Mouse (Mus musculus) stomach, embryonic 15.5 days (tissue): ENCODE results near the gene Gm17949. TPM values are rescaled to one million over a fixed set of nuclear protein-coding genes. Genes with fewer than 3 reads are reported as not detected.
A peak's percentile ranks its signal among the peaks of the same experiment; 100 is the strongest.

Experiments used
- ATAC-seq: fragments of 200-750 bp; cut with Nextera tagmentation; 2 replicates; pipeline ENCODE4 v1.8.0; 2017; ENCODE audit warnings: low read depth, moderate number of reproducible peaks, moderate TSS enrichment; ENCODE audit not compliant: insufficient read depth, low FRiP score
- H3K27ac ChIP-seq: fragments of 300-500 bp; sonication (generic); 2 replicates; pipeline ENCODE4 v1.5.1; 2015; ENCODE audit warnings: mild to moderate bottlenecking, inconsistent platforms
- H3K27me3 ChIP-seq: fragments of 300-500 bp; sonication (generic); replicated peaks from 2 replicates; pipeline ENCODE4 v1.6.1; 2015; ENCODE audit warnings: inconsistent platforms
- H3K36me3 ChIP-seq: fragments of 300-500 bp; sonication (generic); 2 replicates; pipeline ENCODE4 v1.6.1; 2015; ENCODE audit warnings: inconsistent platforms
- H3K4me1 ChIP-seq: fragments of 300-500 bp; sonication (generic); 2 replicates; pipeline ENCODE4 v1.6.1; 2015; ENCODE audit warnings: inconsistent platforms
- H3K4me2 ChIP-seq: fragments of 300-500 bp; sonication (generic); 2 replicates; pipeline ENCODE4 v1.6.1; 2015; ENCODE audit warnings: mild to moderate bottlenecking, inconsistent platforms
- H3K4me3 ChIP-seq: fragments of 300-500 bp; sonication (generic); replicated peaks from 2 replicates; pipeline ENCODE4 v1.5.1; 2015; ENCODE audit warnings: inconsistent platforms
- H3K9ac ChIP-seq: fragments of 300-500 bp; sonication (generic); 2 replicates; pipeline ENCODE4 v1.6.1; 2015; ENCODE audit warnings: inconsistent platforms
- H3K9me3 ChIP-seq: fragments of 300-500 bp; sonication (generic); 2 replicates; pipeline ENCODE4 v1.6.1; 2016; ENCODE audit warnings: inconsistent platforms
- WGBS: fragments of 180-500 bp; shearing (Covaris S2); methylation state at CpG from one replicate; pipeline ENCODE4 v1.1.7; 2015; 5-methylcytosine and 5-hydroxymethylcytosine counted together
- polyA plus RNA-seq: library from polyadenylated mRNA; unstranded; fragments of >200 nt; fragmentation: Nextera tagmentation; extraction: Ambion mirVana; gene quantifications from 2 replicates; pipeline ENCODE4 v1.2.1, GENCODE M21; 2015

Gm17949 gene
- polyA plus RNA-seq, 1 experiment from 2014 or later: 0.51 TPM

DNA sequence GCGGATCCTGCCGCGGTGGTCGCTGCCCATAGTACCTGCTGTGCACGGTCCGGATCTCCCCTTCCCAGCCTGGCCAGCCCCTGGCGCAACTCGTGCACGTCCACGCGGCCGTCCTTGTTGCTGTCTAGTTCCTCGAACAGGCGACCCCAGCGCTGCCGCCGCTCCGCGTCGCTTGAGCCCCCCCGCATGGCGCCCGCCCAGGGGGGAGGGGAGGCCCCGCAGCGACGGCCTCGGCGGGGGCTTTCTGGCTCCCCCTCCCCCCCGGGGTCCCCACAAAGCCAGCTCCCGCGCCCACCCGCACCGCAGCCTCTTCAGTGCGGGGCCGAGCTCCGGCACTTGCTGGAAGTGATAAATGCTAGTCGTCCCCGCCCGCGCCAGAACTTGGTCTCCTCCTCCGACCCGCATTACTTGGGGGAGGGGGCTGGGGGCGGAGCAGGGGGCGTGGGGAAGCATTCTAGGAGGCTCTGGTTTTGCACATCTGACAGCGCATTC lies 48.3 kb downstream of the Gm17949 start, which contains the start of gene Slc25a23:
Slc25a23 (minus strand) TSS at position 378 of the 492 bp plus-strand sequence.
- Histone ChIP-seq H3K4me1 (peaks cover 17% of the 10 kb centered on the region; the same call in 1 of the 2 replicates), H3K36me3 (0 out of 2 replicates have a peak, but pooled peaks cover 3% of the 10 kb centered on the region), H3K27me3 (peaks cover 22% of the 10 kb centered on the region), H3K9ac (peak within 1 kb of the TSS; percentile 34; the same call in 1 of the 2 replicates), H3K4me2 (peak within 1 kb of the TSS; percentile 96), H3K9me3 (no peaks in the 10 kb centered on the region), H3K27ac (peak within 1 kb of the TSS; percentile 89), H3K4me3 (peak within 1 kb of the TSS; percentile 71)
- under 1% methylated on average over 42 of the region's 45 CpGs for WGBS
- ATAC-seq: peak; percentile 38; the same call in 1 of the 2 replicates

DNA sequence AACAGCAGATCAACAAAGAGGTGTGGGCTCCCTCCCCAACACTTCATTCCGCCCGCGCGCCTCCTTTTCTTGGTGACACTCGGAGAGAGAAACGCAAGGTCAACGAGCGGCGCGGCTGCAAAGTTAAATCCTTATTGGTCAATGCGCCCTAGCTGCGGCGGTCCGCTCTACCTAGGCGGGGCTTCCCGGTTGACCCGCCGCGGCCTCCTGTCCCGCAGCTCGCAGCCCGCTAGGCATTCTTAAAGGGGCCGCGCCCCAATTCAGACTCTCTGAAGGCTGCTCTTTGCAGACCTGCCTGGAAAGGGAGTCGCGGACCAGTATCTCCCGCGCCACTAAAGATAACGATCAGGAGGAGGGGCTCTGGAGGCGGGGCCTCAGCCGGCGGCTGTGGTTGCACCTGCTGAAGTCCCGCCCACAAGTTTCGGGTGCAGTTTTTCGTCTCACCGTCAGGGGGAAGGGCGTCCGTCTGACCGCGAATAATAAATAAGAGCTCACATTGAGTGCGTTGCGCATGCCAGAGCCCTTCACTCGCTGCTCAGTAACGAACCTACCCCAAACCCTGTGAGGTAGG lies 49.0 kb downstream of the Gm17949 start:
- peak overlapping the region; percentile 96 for H3K4me2 ChIP-seq
- under 1% methylated on average over 44 of the region's 44 CpGs for WGBS
- peak overlapping the region; percentile 89 for H3K27ac ChIP-seq
- peaks cover 22% of the 10 kb centered on the region for H3K27me3 ChIP-seq
- no peaks in the 10 kb centered on the region for H3K9me3 ChIP-seq
- ATAC-seq: peak; percentile 83
- peaks cover 17% of the 10 kb centered on the region for H3K4me1 ChIP-seq
- H3K4me3 ChIP-seq: peak overlapping the region; percentile 71
- 0 out of 2 replicates have a peak, but pooled peaks cover 3% of the 10 kb centered on the region for H3K36me3 ChIP-seq
- H3K9ac ChIP-seq: no peak overlapping the region

DNA sequence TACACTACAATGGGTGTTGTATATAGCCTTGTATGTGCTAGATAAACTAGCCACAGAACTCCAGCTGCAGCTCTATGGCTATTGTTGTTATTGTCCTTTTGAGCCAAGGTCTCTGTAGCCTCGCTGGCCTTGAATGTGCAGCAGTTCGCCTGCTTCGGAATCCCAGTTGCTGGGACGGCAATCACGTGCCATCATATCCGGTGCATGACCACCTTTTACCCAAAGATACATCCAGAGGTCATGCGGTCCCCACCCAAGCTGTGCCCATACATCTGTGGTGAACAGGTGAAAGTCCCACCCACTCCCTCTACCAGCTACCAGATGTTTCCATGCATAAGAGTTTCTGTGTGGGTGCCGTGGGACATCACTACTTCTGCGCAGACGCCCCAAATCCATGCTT lies 49.8 kb downstream of the Gm17949 start:
- Histone ChIP-seq H3K4me3 (peak overlapping the region; percentile 71), H3K4me1 (peaks cover 18% of the 10 kb centered on the region), H3K9me3 (no peaks in the 10 kb centered on the region), H3K27ac (peak overlapping the region; percentile 89), H3K4me2 (peak overlapping the region; percentile 96), H3K27me3 (peaks cover 22% of the 10 kb centered on the region), H3K36me3 (0 out of 2 replicates have a peak, but pooled peaks cover 3% of the 10 kb centered on the region), H3K9ac (no peak overlapping the region)
- ATAC-seq: no peak
- 38% methylated on average over 10 of the region's 10 CpGs for WGBS

GRCm38 (mm10) chr17:57062011-57062521 lies 50.8 kb downstream of the Gm17949 start:
- Histone ChIP-seq H3K9ac (peak overlapping the region; percentile 33), H3K9me3 (no peaks in the 10 kb centered on the region), H3K36me3 (0 out of 2 replicates have a peak, but pooled peaks cover 3% of the 10 kb centered on the region), H3K27ac (peak overlapping the region; percentile 90), H3K27me3 (peaks cover 22% of the 10 kb centered on the region), H3K4me1 (peaks cover 18% of the 10 kb centered on the region), H3K4me2 (peak overlapping the region; percentile 46), H3K4me3 (peak overlapping the region; percentile 49)
- peak; percentile 72 for ATAC-seq
- 2% methylated on average over 39 of the region's 39 CpGs for WGBS

DNA sequence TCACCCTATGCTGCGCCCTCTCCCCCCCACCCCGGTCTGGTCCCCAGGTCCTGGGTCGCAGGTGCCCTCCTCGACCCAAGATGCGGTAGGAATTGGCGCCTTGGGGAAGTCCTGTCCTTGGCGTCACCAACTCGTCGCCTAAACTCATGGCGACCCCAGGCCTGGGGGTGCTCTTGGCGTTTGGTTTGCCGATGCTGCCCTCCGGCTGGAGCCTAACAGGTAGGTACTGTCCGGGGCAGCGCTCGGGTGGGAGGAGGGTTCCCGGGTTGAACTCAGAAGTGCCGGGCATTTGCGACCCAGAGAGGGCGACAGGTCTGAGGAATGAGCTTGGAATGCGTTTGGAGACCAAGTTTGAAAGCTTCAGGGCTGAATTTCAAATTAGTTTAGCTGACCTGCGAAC lies 51.3 kb downstream of the Gm17949 start:
- 2% methylated on average over 22 of the region's 22 CpGs for WGBS
- Histone ChIP-seq H3K9me3 (no peaks in the 10 kb centered on the region), H3K9ac (peak overlapping the region; percentile 33), H3K4me2 (peak overlapping the region; percentile 46), H3K27ac (peak overlapping the region; percentile 90), H3K4me1 (peaks cover 18% of the 10 kb centered on the region), H3K27me3 (peaks cover 22% of the 10 kb centered on the region), H3K4me3 (peak overlapping the region; percentile 49), H3K36me3 (0 out of 2 replicates have a peak, but pooled peaks cover 3% of the 10 kb centered on the region)
- ATAC-seq: no peak

GRCm38 (mm10) chr17:57063031-57063430 lies 51.8 kb downstream of the Gm17949 start:
- 0 out of 2 replicates have a peak, but pooled peaks cover 3% of the 10 kb centered on the region for H3K36me3 ChIP-seq
- H3K4me3 ChIP-seq: peak overlapping the region; percentile 49
- peak overlapping the region; percentile 46 for H3K4me2 ChIP-seq
- H3K9me3 ChIP-seq: no peaks in the 10 kb centered on the region
- WGBS: 14% methylated on average over 8 of the region's 8 CpGs
- peaks cover 18% of the 10 kb centered on the region for H3K4me1 ChIP-seq
- H3K9ac ChIP-seq: no peak overlapping the region
- H3K27ac ChIP-seq: peak overlapping the region; percentile 90; the same call in 1 of the 2 replicates
- no peak for ATAC-seq
- peaks cover 22% of the 10 kb centered on the region for H3K27me3 ChIP-seq

DNA sequence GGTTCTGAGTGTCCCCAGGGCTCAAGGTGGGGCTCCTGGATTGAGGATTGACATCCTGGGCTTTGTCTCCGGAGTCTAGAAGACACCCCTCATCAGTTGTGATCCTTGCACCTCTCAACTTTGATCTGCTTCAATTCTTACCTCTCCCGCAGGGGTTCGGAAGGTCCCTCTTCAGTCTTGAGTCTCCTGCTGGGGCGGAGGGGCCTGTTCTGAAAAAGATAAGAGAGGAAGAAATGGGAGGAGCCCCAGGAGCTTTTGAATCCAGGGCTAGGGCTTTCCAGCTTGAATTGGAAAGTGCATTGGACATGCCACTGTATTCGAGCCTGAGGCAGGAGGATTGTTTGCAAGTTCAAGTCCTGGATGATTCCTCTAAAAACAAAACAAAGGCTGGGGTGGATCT lies 55.6 kb downstream of the Gm17949 start:
- Histone ChIP-seq H3K4me3 (no peak overlapping the region), H3K9me3 (no peaks in the 10 kb centered on the region), H3K9ac (no peak overlapping the region), H3K27me3 (peaks cover 14% of the 10 kb centered on the region), H3K27ac (no peak overlapping the region), H3K4me1 (peaks cover 8% of the 10 kb centered on the region; the same call in 1 of the 2 replicates), H3K36me3 (0 out of 2 replicates have a peak, but pooled peaks cover 3% of the 10 kb centered on the region), H3K4me2 (no peak overlapping the region)
- ATAC-seq: no peak
- 64% methylated on average over 5 of the region's 5 CpGs for WGBS

DNA sequence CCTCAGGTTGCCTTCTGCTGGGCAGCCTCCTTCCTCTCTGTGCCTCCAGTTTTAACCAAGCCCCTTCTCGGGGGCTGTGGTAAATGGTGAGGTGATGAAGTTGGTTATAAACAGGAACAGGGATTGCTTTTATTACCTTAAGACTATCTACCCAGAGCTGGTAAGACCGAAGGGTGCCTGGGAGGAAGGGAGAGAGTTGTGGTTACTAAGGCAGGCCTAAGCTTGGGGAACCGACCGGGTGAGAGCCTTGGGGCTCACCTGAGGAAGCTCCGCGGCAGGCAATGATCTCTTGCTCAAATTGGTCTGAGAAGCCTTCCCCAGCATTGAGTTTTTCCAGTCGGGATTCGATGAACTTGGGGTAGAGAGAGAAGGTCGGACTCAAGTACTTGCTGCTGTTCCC lies 59.0 kb downstream of the Gm17949 start:
- Histone ChIP-seq H3K27ac (peak overlapping the region; percentile 24; the same call in 1 of the 2 replicates), H3K27me3 (no peaks in the 10 kb centered on the region), H3K9ac (no peak overlapping the region), H3K4me1 (0 out of 2 replicates have a peak, but pooled peaks cover 4% of the 10 kb centered on the region), H3K4me3 (peak overlapping the region; percentile 12), H3K4me2 (peak overlapping the region; percentile 35), H3K9me3 (no peaks in the 10 kb centered on the region), H3K36me3 (no peaks in the 10 kb centered on the region)
- no peak for ATAC-seq
- WGBS: 14% methylated on average over 9 of the region's 9 CpGs

DNA sequence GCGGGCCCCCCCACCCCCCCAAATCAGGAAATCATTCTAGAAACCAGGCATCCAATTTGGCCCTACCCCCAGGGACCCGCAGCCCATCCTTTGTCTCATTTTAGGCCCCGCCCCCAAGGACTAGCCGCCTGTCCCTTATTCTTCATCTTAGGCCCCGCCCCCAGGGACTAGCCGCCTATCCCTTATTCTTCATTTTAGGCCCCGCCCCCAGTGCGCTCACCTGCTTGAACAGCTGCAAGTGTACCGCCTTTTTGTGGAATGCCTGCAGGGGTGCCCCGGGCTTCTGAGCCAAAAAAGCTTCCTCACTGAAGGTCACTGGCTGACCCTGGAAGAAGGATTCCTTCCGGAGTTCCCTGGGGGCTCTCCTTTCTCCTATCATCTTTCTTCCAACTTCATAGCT lies 59.4 kb downstream of the Gm17949 start:
- Histone ChIP-seq H3K4me3 (peak overlapping the region; percentile 12; the same call in 1 of the 2 replicates), H3K9me3 (no peaks in the 10 kb centered on the region), H3K4me1 (0 out of 2 replicates have a peak, but pooled peaks cover 3% of the 10 kb centered on the region), H3K9ac (no peak overlapping the region), H3K4me2 (peak overlapping the region; percentile 35), H3K27me3 (no peaks in the 10 kb centered on the region), H3K27ac (no peak overlapping the region), H3K36me3 (no peaks in the 10 kb centered on the region)
- 6% methylated on average over 11 of the region's 11 CpGs for WGBS
- peak; percentile 84 for ATAC-seq

Other genes with a start within 250 kb of the Gm17949 start
- gene Dus3l, start 246.7 kb upstream of the Gm17949 start, polyA plus RNA-seq: 40.1 and 48.2 TPM in 2 replicates
- gene Prr22, start 241.2 kb upstream of the Gm17949 start, polyA plus RNA-seq: 1.3 and 1.4 TPM in 2 replicates
- 6.1 and 6.6 TPM in 2 replicates for gene Rfx2, start 180.5 kb upstream of the Gm17949 start, polyA plus RNA-seq
- not detected in 2 replicates for gene Acsbg2, start 137.0 kb upstream of the Gm17949 start, polyA plus RNA-seq
- 0.31 and 0.63 TPM in 2 replicates for gene 1700061G19Rik, start 136.0 kb upstream of the Gm17949 start, polyA plus RNA-seq
- gene Mllt1, start 76.1 kb upstream of the Gm17949 start, polyA plus RNA-seq: 39.8 and 43.7 TPM in 2 replicates
- 0.06 and 0.15 TPM in 2 replicates for gene Acer1, start 29.3 kb upstream of the Gm17949 start, polyA plus RNA-seq
- gene Clpp, start 21.2 kb upstream of the Gm17949 start, polyA plus RNA-seq: 144 and 147 TPM in 2 replicates
- 36.6 and 38.9 TPM in 2 replicates for gene Alkbh7, start 14.1 kb upstream of the Gm17949 start, polyA plus RNA-seq
- gene Pspn, start 11.5 kb upstream of the Gm17949 start, polyA plus RNA-seq: 0.32 and 0.43 TPM in 2 replicates
- 58.2 and 61.1 TPM in 2 replicates for gene Gtf2f1, start 181 bp upstream of the Gm17949 start, polyA plus RNA-seq
- gene Khsrp, start 20.1 kb downstream of the Gm17949 start, polyA plus RNA-seq: 39.4 and 41.0 TPM in 2 replicates
- not detected in 2 replicates for gene Slc25a41, start 30.2 kb downstream of the Gm17949 start, polyA plus RNA-seq
- gene Crb3, start 47.6 kb downstream of the Gm17949 start, polyA plus RNA-seq: 50.8 and 60.8 TPM in 2 replicates
- gene Slc25a23, start 48.4 kb downstream of the Gm17949 start, polyA plus RNA-seq: 8.7 and 10.0 TPM in 2 replicates
- 6.3 and 8.2 TPM in 2 replicates for gene Dennd1c, start 67.0 kb downstream of the Gm17949 start, polyA plus RNA-seq
- gene Tubb4a, start 76.3 kb downstream of the Gm17949 start, polyA plus RNA-seq: 20.3 and 23.9 TPM in 2 replicates
- gene Tnfsf9, start 93.9 kb downstream of the Gm17949 start, polyA plus RNA-seq: 9.5 and 10.1 TPM in 2 replicates
- gene Cd70, start 138.3 kb downstream of the Gm17949 start, polyA plus RNA-seq: 0.15 TPM in 1 of 2 replicates, not detected in the other
- 0.23 and 0.32 TPM in 2 replicates for gene Tnfsf14, start 182.7 kb downstream of the Gm17949 start, polyA plus RNA-seq
- 9.5 and 20.2 TPM in 2 replicates for gene C3, start 216.7 kb downstream of the Gm17949 start, polyA plus RNA-seq
- gene Gpr108, start 237.0 kb downstream of the Gm17949 start, polyA plus RNA-seq: 41.4 and 44.3 TPM in 2 replicates
- 43.1 and 43.7 TPM in 2 replicates for gene Trip10, start 238.0 kb downstream of the Gm17949 start, polyA plus RNA-seq